Mouse (Mus musculus) neural tube, embryonic 12.5 days (tissue): Measurements from ENCODE around the gene Stac3. TPM values are rescaled to one million over a fixed set of nuclear protein-coding genes. Genes with fewer than 3 reads are reported as not detected.

Experiments used
- ATAC-seq: fragments of 200-750 bp; cut with Nextera tagmentation; 2 replicates; pipeline ENCODE4 v1.8.0; 2017; ENCODE audit warnings: low read depth, mild to moderate bottlenecking, moderate TSS enrichment, moderate library complexity; ENCODE audit not compliant: low FRiP score
- H3K27ac ChIP-seq: fragments of 300-500 bp; sonication (generic); 2 replicates; pipeline ENCODE4 v1.5.1; 2016
- H3K27me3 ChIP-seq: fragments of 300-500 bp; sonication (generic); replicated peaks from 2 replicates; pipeline ENCODE4 v1.6.1; 2016; ENCODE audit warnings: mild to moderate bottlenecking
- H3K36me3 ChIP-seq: fragments of 300-500 bp; sonication (generic); 2 replicates; pipeline ENCODE4 v1.6.1; 2016; ENCODE audit warnings: mild to moderate bottlenecking
- H3K4me1 ChIP-seq: fragments of 300-500 bp; sonication (generic); 2 replicates; pipeline ENCODE4 v1.6.1; 2016
- H3K4me2 ChIP-seq: fragments of 300-500 bp; sonication (generic); replicated peaks from 2 replicates; pipeline ENCODE4 v1.6.1; 2016; ENCODE audit warnings: mild to moderate bottlenecking
- H3K4me3 ChIP-seq: fragments of 300-500 bp; sonication (generic); 2 replicates; pipeline ENCODE4 v1.5.1; 2016
- H3K9ac ChIP-seq: fragments of 300-500 bp; sonication (generic); 2 replicates; pipeline ENCODE4 v1.6.1; 2016; ENCODE audit warnings: mild to moderate bottlenecking
- H3K9me3 ChIP-seq: fragments of 300-500 bp; sonication (generic); 2 replicates; pipeline ENCODE4 v1.6.1; 2016; ENCODE audit warnings: mild to moderate bottlenecking
- WGBS: fragments of 180-500 bp; shearing (Covaris S2); methylation state at CpG from one replicate; pipeline ENCODE4 v1.1.7; 2016; 5-methylcytosine and 5-hydroxymethylcytosine counted together
- polyA plus RNA-seq: library from polyadenylated mRNA; unstranded; fragments of >200 nt; fragmentation: Nextera tagmentation; extraction: Ambion mirVana; gene quantifications from 2 replicates; pipeline ENCODE4 v1.2.1, GENCODE M21; 2016

The Stac3 gene
- polyA plus RNA-seq, 1 experiment from 2014 or later = 4.3 TPM

DNA sequence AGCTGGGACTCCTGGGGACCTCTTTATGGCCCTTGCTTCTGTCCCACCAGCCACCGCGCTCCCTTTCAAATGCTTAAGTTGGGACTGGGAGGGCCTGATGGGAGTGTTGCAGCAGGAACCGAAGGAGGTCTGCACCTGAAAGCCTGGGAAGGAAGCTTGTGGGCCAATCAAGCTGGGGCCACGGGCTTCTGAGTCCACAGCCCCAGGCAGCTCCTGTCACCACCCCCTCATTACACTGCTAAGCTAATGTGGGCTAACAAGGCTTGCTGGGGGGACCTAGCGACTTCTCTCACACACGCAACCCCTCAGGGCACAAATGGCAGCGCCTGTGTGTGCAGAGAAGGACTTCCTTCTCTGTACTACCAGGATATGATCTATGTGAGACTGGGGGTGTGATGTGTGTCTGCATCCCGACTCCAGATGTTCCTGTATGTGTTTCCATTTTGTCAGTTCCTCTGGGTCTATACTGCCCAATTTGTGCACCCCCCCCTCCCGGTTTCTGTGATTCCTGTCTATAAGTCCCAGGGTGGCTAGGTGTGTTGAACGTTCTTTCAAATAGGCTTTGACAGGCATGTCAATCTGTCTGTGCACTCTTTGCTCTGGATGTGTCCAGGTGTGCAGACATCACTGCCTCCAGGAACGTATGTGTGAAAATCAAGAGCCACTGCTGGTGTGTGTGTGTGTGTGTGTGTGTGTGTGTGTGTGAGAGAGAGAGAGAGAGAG lies 9.6 kb downstream of the Stac3 start:
- WGBS = 4% methylated on average over 11 of the region's 11 CpGs
- Histone ChIP-seq H3K9ac (peak overlapping the region; percentile 61), H3K4me3 (peak overlapping the region; percentile 39), H3K9me3 (no peaks in the 10 kb centered on the region), H3K4me1 (peaks cover 86% of the 10 kb centered on the region), H3K27ac (peak overlapping the region; percentile 89), H3K27me3 (peaks cover 57% of the 10 kb centered on the region), H3K4me2 (peak overlapping the region; percentile 76), H3K36me3 (no peaks in the 10 kb centered on the region)
- no peak for ATAC-seq

GRCm38 (mm10) chr10:127511634-127512306 lies 10.3 kb downstream of the Stac3 start:
- H3K27me3 ChIP-seq = peaks cover 60% of the 10 kb centered on the region
- peaks cover 93% of the 10 kb centered on the region for H3K4me1 ChIP-seq
- H3K9me3 ChIP-seq = no peaks in the 10 kb centered on the region
- under 1% methylated on average over 46 of the region's 46 CpGs for WGBS
- peak overlapping the region; percentile 76 for H3K4me2 ChIP-seq
- peak; percentile 15 for ATAC-seq
- peak overlapping the region; percentile 89 for H3K27ac ChIP-seq
- H3K9ac ChIP-seq = peak overlapping the region; percentile 61
- H3K4me3 ChIP-seq = peak overlapping the region; percentile 39
- no peaks in the 10 kb centered on the region for H3K36me3 ChIP-seq

DNA sequence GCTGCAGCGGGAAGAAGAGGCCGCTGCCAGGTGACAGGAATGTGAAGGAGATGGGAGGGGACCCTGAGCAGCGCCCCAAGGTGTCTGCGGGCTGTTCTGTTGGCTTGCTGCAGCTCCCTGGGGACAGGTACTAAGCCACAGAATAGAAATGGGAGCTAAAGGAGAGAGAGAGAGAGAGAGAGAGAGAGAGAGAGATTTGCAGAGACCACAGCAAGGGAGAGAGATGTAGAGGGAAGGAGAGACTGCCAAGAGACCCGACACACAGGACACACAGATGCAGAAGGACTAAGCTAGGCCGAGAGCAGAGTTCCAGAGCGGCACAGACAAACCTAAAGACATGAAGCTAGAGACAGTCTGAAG lies 10.8 kb downstream of the Stac3 start:
- Histone ChIP-seq H3K9ac (peak overlapping the region; percentile 61), H3K4me3 (peak overlapping the region; percentile 39), H3K9me3 (no peaks in the 10 kb centered on the region), H3K36me3 (no peaks in the 10 kb centered on the region), H3K27me3 (peaks cover 59% of the 10 kb centered on the region), H3K4me2 (peak overlapping the region; percentile 76), H3K27ac (peak overlapping the region; percentile 89), H3K4me1 (peaks cover 95% of the 10 kb centered on the region)
- ATAC-seq = no peak
- 3% methylated on average over 7 of the region's 7 CpGs for WGBS

DNA sequence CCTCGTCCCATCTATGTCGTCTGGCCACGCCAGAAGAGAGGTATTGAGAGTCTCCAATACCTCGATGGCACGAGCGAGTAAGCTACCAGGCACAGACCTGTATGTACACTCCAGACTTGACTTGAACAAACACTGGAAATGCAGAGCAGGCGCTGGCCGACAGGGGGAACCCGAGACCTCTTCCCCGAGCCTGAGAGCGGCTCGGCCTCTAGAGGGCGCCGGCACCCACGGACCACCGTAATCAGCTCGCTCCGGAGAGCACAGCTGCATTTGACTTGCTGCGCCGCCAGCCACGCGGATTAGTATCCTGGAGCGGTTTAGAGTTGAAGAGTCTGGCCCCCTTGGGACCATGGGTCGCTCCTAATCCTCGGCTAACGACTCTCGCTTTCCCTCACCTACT lies 11.3 kb downstream of the Stac3 start:
- peak; percentile 16; the same call in 1 of the 2 replicates for ATAC-seq
- Histone ChIP-seq H3K4me2 (peak overlapping the region; percentile 76), H3K27me3 (peaks cover 56% of the 10 kb centered on the region), H3K4me1 (peaks cover 95% of the 10 kb centered on the region), H3K9me3 (no peaks in the 10 kb centered on the region), H3K27ac (peak overlapping the region; percentile 89), H3K4me3 (0 out of 2 replicates have a peak overlapping the region, but pooled peaks have one; percentile 2), H3K9ac (0 out of 2 replicates have a peak overlapping the region, but pooled peaks have one; percentile 61), H3K36me3 (peaks cover 5% of the 10 kb centered on the region)
- under 1% methylated on average over 27 of the region's 27 CpGs for WGBS

- Histone ChIP-seq H3K4me2 (peak overlapping the region; percentile 76), H3K4me1 (peaks cover 92% of the 10 kb centered on the region), H3K27me3 (peaks cover 61% of the 10 kb centered on the region), H3K9me3 (no peaks in the 10 kb centered on the region), H3K36me3 (peaks cover 12% of the 10 kb centered on the region), H3K27ac (peak overlapping the region; percentile 66; the same call in 1 of the 2 replicates), H3K9ac (0 out of 2 replicates have a peak overlapping the region, but pooled peaks have one; percentile 26), H3K4me3 (peak overlapping the region; percentile 7; the same call in 1 of the 2 replicates)
- WGBS = under 1% methylated on average over 16 of the region's 16 CpGs
- 0 out of 2 replicates have a peak, but pooled peaks have one; percentile 8 for ATAC-seq
These were observed 12.1 kb downstream of the Stac3 start for GRCm38 (mm10) chr10:127513501-127514091.

DNA sequence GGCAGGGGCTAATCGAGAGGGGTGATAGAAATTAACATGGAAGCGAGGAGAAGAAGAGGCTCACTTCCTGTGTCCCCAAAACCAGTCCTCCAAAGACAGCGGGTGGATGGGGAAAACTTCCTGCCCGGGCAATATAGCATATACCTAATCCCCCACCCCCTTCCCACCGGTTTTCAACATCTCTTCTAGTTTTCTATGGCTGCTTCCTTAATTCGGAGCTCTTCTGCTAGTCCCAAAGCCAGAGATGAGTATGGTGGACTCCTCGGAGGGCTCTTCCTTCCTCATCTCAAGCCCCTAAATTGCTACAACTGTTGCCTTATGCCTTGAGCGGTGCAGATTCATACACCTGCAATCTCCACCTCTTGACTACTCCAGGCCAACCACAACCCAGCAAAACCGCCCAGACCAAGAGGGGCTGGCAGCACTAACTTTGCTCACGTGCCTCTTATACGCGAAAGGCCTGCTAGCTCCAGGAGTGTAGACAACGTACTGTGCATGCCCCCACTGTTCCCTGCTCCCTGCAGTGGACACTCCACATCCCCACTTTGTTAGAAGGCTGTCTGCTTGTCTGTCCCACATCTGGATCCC lies 12.7 kb downstream of the Stac3 start:
- peak overlapping the region; percentile 76 for H3K4me2 ChIP-seq
- H3K4me3 ChIP-seq = no peak overlapping the region
- H3K4me1 ChIP-seq = peaks cover 86% of the 10 kb centered on the region
- ATAC-seq = no peak
- peaks cover 18% of the 10 kb centered on the region for H3K36me3 ChIP-seq
- whole genome bisulfite sequencing = 12% methylated on average over 13 of the region's 13 CpGs
- H3K9me3 ChIP-seq = no peaks in the 10 kb centered on the region
- H3K9ac ChIP-seq = no peak overlapping the region
- no peak overlapping the region for H3K27ac ChIP-seq
- peaks cover 61% of the 10 kb centered on the region for H3K27me3 ChIP-seq

DNA sequence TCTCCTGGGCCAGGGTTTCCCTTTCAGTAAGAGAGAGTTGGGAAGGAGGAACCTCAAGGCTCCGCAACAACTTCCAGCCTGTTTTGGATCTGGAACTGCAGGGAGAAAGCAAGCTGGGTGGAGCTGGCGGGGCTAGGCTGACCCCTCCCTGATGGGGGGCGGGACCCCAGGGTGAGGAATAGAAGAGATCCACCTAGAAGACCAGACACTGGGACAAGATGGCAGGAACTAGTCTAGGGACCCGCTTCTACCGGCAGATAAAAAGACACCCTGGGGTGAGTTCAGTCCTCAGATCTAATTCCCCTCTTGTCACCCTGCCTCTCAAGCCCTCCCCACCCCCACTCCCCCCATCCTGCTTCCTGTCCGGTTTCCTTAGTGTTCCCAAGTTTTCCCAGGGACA lies 13.3 kb downstream of the Stac3 start, which contains the start of gene Ndufa4l2:
Gene Ndufa4l2 (plus strand): TSS at position 204 of the 400 bp plus-strand sequence.
- no peak within 1 kb of the TSS for H3K9ac ChIP-seq
- 14% methylated on average over 6 of the region's 6 CpGs for WGBS
- ATAC-seq = no peak
- no peaks in the 10 kb centered on the region for H3K9me3 ChIP-seq
- no peak within 1 kb of the TSS for H3K27ac ChIP-seq
- peaks cover 80% of the 10 kb centered on the region for H3K4me1 ChIP-seq
- H3K4me3 ChIP-seq = 0 out of 2 replicates have a peak within 1 kb of the TSS, but pooled peaks have one; percentile 7
- peaks cover 57% of the 10 kb centered on the region for H3K27me3 ChIP-seq
- H3K4me2 ChIP-seq = peak within 1 kb of the TSS; percentile 76
- H3K36me3 ChIP-seq = peaks cover 21% of the 10 kb centered on the region

- peaks cover 28% of the 10 kb centered on the region for H3K36me3 ChIP-seq
- H3K27me3 ChIP-seq = peaks cover 51% of the 10 kb centered on the region
- no peak overlapping the region for H3K27ac ChIP-seq
- H3K4me1 ChIP-seq = peaks cover 76% of the 10 kb centered on the region
- ATAC-seq = no peak
- WGBS = 24% methylated on average over 9 of the region's 9 CpGs
- no peak overlapping the region for H3K4me3 ChIP-seq
- no peak overlapping the region for H3K9ac ChIP-seq
- 0 out of 2 replicates have a peak overlapping the region, but pooled peaks have one; percentile 20 for H3K4me2 ChIP-seq
- H3K9me3 ChIP-seq = no peaks in the 10 kb centered on the region
These were observed 13.9 kb downstream of the Stac3 start for GRCm38 (mm10) chr10:127515271-127515982.

- no peak for ATAC-seq
- H3K27me3 ChIP-seq = peaks cover 46% of the 10 kb centered on the region
These were observed 14.5 kb downstream of the Stac3 start for GRCm38 (mm10) chr10:127515983-127516459.

DNA sequence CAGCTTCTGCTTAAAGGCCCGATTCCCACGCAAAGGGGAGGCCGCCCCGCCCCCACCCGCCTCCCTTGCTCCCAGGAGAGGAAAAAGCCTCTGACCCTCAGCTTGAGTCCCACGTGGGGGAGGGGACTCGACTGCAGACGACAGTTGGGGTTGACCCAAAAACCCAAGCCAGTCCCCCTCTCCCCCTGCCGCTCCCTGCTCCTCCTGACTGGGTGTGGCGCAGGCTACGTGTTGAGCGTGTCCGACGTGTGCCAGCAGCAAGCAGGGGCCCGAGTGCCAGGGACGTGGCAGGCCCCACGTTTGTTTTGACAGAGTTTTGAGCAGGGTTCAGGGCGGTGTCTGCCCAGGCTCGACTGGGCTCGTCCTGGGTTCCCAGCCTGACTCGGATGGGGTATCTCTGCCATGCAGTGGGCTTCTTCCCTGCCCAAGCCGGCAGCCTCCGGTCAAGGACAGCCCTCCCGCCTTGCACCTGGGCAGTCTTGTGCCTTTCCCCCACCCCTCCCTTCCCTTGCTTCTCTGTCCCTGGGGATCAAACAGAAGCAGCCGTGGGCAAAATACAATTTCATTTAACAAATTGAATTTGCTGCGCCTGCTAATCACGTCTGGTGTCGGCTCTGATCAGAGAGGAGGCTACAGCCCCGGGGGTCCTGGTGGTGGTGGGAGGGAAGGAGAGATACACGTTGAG lies 15.2 kb downstream of the Stac3 start:
- no peak for ATAC-seq

More at GRCm38 (mm10) chr10:127515983-127516459, 14.5 kb downstream of the Stac3 start:
- 12% methylated on average over 8 of the region's 8 CpGs for WGBS
- Histone ChIP-seq H3K36me3 (peaks cover 29% of the 10 kb centered on the region), H3K4me1 (peaks cover 76% of the 10 kb centered on the region), H3K9me3 (no peaks in the 10 kb centered on the region), H3K27ac (no peak overlapping the region), H3K4me3 (no peak overlapping the region), H3K4me2 (peak overlapping the region; percentile 49), H3K9ac (no peak overlapping the region)

DNA sequence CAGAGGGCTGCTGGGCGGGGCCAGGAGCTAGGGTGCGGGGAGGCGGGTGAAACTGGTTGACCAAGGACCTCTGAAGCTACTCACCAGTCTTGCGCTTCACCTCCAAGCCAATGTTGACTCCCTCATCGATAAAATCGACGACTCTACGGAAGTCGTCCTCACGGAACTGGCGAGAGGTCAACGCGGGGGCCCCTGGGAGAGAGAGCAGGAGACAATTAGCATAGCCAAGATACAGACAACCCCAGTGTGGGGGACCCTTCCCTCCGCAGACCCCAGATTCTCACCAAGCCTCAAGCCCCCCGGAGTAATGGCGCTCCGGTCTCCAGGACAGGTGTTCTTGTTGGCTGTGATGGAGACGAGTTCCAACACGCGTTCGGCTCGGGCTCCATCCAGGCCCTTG lies 16.5 kb downstream of the Stac3 start:
- peaks cover 68% of the 10 kb centered on the region for H3K4me1 ChIP-seq

More for the DNA sequence above, 15.2 kb downstream of the Stac3 start:
- Histone ChIP-seq H3K4me3 (no peak overlapping the region), H3K9ac (no peak overlapping the region; the same call in 1 of the 2 replicates), H3K27me3 (peaks cover 41% of the 10 kb centered on the region), H3K27ac (no peak overlapping the region), H3K4me2 (peak overlapping the region; percentile 49), H3K36me3 (peaks cover 29% of the 10 kb centered on the region), H3K4me1 (peaks cover 76% of the 10 kb centered on the region), H3K9me3 (no peaks in the 10 kb centered on the region)
- WGBS = 6% methylated on average over 30 of the region's 30 CpGs

More for the DNA sequence above, 16.5 kb downstream of the Stac3 start:
- Histone ChIP-seq H3K4me3 (no peak overlapping the region), H3K27me3 (peaks cover 38% of the 10 kb centered on the region), H3K36me3 (peaks cover 29% of the 10 kb centered on the region), H3K9ac (no peak overlapping the region), H3K27ac (no peak overlapping the region), H3K9me3 (no peaks in the 10 kb centered on the region), H3K4me2 (no peak overlapping the region)
- ATAC-seq = no peak
- WGBS = 95% methylated on average over 22 of the region's 22 CpGs
